Mouse (Mus musculus): ENCODE data around the gene Rnft1.

The Rnft1 gene

DNA sequence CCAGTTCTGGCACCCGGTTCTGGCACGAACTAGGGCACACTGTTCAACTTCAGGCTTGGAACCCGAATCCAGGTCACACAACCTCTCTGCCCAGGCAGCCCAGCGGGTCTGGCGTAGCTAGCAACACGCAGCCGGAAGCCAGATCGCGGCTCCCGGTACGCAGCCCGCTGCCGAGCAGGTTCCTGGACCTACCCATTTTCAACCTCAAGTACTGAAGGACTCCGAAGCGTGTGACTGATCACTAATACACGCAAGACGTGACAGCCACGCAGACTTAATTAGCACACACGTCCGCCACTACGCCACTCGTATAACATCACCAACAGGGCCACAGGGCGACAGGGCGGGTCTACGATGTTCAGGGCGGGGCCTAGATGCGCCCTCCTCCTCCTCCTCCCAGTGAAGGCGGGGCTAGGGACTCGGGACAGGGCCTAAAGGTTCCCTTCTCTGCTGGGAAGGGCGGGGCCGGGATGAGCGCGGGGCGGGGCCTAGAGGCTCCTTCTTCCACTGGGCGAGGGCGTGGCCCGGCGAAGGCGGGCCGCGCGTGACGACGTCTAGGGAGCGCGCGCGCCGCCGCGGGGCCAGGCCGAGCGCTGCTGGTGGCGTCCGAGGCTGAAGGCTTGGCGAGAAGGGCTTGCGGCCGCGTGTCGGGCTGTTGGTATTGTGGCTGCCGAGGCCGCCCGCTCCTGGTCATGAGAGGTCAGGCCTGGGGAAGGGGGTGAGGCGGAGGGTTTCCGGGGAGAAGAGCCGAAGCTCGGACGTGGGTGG, at the start of gene Rnft1:
TSS of gene Rnft1 (plus strand) at position 557 of the 768 bp plus-strand sequence.
- peak; percentile 96 for DNase-seq (ENCODE audit: low read depth, low spot score)

DNA sequence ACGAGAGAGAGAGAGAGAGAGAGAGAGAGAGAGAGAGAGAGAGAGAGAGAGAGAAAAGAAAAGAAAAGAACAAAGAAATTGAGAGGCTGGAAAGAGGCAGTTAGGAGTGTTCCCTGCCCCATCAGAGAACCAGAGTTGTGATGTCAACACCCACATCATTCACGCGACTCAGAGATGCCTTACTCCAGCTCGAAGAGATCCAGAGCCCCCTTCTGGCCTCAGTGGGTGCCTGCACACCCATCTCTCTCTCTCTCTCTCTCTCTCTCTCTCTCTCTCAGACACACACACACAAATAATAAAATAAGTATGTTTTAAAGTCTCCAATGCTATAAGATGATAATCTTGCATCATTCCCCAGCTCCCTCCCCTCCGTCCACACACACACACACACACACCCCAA, 47.6 kb upstream of the Rnft1 start:
- no peak for DNase-seq (ENCODE audit: low read depth, low spot score)

DNA sequence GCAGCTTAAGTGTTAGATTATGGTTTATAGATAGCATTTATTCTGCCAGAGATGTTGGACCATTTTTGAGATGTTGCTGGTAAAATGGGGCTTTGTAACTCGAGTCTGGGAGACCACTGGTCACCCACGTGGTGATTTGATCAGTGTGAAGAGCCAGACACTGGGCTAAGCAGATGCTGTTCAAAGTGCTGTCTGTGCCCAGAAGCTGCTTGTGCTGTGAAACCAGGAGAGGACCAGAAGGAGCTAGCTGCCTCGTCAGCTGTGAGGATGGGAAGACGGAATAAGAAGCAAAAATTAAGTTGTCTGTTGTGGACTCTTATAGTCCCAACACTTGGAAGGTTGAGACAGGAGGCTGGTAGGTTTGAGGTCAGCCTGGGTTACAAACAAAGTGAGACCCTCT, 46.2 kb upstream of the Rnft1 start:
- DNase-seq (ENCODE audit: low read depth, low spot score), result no peak

DNA sequence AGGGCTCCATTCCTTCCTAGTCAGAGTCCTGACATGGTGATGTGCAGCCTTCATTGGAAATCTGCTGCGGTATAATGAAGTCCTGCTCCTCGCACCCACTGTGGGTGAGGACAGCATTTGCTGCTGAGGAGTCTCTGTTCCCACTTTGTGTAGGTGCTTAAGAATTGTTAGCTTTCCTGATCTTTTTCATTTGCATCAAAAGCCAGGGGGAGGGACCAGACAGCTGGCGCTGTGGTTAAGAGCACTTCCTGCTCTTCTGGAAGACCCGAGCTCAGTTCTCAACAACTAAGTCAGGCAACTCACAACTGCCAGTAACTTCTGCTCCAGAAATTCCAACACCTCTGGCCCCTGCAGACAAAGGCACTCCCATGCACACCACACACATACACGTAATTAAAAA, 43.7 kb upstream of the Rnft1 start:
- no peak for DNase-seq (ENCODE audit: low read depth, low spot score)

DNA sequence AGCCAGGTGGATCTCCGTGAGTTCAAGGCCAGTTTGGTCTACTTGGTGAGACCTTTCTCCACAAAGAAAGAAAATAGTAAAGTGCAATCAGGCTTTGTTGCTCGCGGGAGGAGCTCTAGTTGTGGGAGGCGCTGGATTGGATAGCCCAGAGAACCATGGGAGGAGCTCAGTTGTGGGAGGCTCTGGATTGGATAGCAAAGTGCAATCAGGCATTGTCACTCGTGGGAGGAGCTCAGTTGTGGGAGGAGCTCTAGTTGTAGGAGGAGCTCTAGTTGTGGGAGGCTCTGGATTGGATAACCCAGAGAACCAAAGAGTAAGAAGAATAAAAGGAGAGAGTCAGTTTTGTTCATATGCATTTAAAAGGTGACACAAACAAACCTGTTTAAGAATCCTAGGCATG, 30.5 kb upstream of the Rnft1 start:
- DNase-seq (ENCODE audit: low read depth, low spot score), result no peak

DNA sequence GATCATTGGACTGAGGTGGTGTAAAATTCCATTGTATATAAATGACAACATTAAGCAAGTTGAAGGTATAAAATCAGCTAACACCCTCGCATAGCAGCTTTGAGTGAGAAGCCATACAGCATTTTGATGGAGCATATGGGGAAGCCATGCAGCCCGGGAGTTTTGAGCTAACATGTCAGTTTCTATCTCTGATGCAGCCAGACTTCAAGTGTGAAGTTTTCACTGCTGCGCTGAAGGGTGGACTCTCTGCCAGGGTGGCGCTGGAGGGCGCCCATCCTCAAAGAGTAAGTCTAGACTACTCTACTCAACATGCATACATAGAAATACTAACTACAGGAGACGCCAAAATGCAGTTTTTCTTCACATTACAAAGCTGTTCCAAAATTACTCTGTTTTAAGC, 26.9 kb upstream of the Rnft1 start:
- no peak for DNase-seq (ENCODE audit: low read depth, low spot score)

DNA sequence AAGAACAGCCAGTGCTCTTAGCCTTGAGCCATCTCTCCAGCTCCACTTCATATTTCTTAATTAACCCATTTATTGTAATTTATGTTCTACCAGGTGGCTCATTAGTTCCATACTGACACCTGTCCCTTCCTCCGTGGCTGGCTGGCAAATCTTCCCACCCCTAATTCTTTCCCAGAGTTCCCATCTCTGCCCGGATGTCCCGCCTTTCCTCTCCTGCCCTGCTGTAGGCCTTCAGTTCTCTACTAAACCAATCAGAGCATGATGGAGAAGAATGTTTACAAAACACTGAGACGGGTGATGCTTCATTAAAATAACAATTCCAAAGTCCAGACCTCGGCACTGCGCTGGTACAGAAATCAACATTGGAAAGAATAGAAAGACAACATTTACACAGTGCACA, 25.6 kb upstream of the Rnft1 start:
- no peak for DNase-seq (ENCODE audit: low read depth, low spot score)

DNA sequence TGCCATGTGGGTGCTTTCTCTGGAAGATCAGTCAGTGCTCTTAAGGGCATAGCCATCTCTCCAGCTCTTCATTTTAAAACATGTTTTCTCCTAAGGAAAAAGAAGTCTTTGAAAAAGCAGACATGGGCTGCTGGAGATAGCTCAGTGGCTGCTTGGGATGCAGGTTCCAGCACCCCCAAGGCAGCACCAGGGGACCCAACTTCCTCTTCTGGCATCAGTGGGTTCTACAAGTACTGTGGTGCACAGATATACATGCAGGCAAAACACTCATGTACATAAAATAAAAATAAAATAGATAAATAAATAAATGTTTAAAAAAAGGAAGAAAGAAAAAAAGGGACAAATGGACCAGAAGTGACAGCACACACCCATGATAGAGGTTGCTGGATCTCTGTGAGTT, 21.9 kb upstream of the Rnft1 start:
- DNase-seq (ENCODE audit: low read depth, low spot score), result no peak

DNA sequence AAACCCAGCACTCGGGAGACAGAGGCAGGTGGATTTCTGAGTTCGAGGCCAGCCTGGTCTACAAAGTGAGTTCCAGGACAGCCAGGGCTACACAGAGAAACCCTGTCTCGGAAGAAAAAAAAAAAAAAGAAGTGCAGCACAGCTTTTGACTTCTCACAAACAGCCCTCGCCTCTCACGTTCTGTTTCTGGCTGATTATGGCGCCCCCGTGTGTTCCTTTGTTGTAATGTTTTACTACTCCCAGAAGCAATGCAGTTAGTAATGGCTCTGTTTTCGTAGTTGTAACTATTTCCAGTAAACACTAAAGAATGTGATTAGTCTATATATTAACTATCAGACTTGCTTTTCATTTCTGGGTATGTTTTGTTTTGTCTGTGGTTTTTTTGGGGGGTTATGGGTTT, 20.2 kb upstream of the Rnft1 start:
- peak; percentile 44 for DNase-seq (ENCODE audit: low read depth, low spot score)

DNA sequence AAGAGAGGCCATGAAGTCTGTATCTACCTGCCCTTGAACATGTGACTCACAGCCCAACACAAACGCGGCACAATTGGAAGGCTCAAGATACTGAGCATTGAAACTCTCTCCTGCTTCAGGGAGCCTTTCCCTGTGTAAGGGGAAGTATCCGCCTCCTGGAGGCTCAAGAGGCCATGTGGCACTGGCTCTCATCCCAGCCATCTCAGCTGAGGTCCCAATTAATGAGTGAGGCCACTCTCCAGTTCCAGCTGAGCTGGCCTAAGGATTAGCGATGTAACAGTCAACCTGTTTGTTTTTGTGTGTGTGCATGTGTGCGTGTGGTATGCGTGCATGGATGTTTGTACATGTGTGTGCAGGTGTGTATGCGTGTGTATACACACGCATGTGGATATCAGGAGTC, 16.1 kb upstream of the Rnft1 start:
- no peak for DNase-seq (ENCODE audit: low read depth, low spot score)

DNA sequence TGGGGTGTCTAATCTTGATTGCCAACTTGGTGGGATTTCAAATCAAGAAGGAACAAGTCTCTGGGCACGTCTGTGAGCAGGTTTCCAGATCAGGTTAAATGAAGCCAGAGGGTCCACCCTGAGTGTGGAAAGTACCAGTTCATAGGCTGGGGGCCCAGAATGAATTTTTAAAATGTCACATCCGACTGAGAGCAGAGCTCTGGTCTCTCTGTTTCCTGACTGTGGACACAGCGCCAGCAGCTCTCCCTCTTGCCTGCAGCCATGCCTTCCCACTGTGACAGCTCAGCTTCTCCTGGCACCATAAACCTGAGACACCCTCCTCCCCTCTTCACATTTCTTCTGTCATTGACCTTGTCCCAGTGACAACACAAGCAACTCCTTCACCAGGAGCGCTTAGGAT, 15.5 kb upstream of the Rnft1 start:
- no peak for DNase-seq (ENCODE audit: low read depth, low spot score)

DNA sequence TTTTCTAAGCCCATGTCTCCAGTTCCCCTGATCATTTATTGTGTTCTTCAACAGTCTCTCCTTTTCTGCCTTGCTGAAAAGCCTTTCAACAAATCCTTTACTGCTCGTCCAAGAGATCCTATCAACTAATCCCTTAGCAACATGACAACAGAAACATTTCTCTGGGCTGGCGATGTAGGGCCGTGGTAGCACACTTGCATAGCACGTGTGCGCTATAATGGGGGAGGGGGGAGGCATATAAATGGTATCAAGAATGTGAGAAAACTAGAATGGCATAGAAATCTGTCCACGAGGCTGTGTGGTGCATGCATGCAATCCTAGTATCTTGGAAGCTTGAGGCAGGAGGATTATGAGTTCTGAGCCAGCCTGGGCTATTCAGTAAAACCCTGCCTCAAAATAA, 12.7 kb upstream of the Rnft1 start:
- no peak for DNase-seq (ENCODE audit: low read depth, low spot score)

DNA sequence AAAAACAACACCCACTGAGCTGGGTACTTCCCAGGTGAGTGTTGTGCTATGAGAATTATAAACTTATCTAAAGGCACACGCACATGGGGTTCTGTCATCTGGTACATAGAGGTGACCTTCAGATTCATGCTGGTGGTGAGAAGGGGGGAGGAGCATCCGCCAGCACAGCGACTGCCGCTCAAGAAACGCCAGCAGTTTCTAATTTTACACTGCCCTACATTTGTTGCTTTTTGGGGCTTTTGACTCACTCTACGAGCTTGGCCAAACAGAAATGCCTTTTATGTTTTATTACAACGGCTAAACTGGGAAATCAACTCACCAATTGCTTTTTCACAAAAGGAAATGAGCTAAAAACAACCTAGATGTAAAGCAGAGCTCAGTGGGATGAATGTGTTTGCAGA, 11.7 kb upstream of the Rnft1 start:
- peak; percentile 77 for DNase-seq (ENCODE audit: low read depth, low spot score)

DNA sequence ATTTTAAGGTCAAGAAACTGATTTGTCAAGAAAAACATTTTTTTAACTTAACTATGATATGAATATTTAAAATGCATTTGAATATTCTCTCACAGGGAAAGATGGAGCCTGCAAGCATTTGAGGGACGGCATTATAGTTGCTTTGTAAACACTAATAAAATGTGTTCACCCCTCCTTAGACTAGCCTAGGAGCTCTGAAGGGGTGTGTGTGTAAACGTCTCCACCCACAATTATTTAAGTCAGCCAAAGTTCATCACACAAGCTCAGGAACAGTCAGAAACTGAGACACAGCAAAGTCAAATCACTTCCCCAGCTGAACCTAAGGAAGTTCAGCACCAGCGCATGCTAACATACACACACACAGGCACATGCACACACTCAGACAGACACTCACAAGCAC, 10.9 kb upstream of the Rnft1 start:
- no peak for DNase-seq (ENCODE audit: low read depth, low spot score)

DNA sequence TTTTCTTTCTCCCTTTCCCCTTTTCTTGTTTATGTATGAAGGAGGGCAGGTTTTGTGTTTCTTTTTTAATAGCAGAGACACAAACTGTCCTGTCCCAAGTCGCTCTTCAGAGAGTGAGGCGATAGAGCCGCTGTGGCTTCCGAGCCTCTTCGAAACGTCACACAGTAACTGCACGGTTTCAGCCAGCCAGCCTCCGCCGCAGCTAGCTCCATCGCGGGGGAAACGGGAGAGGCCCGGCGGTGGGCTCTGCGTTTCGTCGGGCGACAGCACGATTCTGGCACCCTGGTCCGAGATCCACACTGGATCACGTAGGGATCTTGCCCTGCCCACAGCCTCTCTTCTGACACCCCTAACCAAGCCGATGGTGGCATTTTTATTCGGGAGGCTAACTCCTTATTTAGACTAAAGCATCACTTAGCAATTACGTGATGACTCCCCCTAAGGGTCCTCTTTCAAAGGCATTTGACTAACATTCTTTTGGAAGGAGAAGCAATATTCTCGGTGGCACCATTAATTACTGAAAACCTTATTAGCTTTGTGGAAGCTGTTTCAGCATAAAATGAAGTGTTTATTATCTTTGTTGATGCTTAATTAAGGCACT, 553 bp downstream of the Rnft1 start:
- DNase-seq (ENCODE audit: low read depth, low spot score), result no peak

DNA sequence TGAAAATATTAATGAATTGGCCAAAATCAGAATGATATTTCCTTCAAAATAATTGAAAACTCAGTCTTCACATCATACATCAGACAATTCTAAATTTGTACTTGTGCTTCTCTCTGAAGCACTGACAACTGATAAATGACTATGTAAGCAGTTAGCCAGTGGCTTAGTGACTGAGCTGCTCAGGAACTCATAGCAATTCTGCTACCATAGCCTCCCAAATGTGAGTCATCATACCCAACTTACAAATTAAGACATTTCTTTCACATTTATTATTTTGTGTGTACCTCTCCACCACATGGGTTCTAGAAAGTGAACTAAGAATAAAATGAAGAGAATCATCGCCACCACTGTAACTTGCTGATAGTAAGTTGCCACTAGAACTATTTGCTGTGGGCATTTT, 6.3 kb downstream of the Rnft1 start:
- DNase-seq (ENCODE audit: low read depth, low spot score), result no peak

DNA sequence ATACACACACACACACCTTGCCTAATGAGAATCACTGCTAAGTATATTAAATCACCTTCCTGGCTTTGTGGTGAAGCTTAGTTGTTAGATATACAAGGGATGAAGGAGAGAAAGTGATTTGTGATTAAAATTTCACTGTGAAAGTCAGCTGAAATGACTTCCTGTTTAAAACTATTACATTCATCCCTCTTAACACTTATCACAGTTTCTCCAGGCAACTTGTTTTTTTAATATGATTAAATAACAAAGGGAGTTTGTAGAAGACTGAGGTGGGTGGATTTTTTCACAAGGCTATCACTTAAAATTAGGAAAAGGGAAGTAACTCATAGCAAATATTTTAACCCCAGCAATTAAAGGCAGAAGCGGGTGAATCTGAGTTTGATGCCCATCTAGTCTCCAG, 12.9 kb downstream of the Rnft1 start:
- DNase-seq (ENCODE audit: low read depth, low spot score), result no peak

DNA sequence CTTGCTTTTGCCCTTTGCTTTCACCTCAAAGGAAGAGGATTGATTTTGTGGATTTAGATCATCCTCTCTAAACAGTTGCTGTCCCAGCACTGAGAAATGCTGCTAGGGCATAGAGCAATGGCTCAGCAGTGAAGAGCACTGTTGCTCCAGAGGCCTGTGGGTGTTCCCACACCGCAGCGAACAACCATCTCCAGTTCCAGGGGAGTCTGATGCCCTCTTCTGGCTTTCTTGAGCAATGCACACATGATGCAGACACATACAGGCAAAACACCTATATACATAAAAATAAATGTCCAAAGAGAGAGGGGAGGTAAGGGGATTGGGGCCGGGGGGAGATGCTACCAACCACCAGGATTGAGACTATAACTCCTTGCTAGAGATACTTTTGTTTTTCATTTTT, 13.5 kb downstream of the Rnft1 start:
- no peak for DNase-seq (ENCODE audit: low read depth, low spot score)

DNA sequence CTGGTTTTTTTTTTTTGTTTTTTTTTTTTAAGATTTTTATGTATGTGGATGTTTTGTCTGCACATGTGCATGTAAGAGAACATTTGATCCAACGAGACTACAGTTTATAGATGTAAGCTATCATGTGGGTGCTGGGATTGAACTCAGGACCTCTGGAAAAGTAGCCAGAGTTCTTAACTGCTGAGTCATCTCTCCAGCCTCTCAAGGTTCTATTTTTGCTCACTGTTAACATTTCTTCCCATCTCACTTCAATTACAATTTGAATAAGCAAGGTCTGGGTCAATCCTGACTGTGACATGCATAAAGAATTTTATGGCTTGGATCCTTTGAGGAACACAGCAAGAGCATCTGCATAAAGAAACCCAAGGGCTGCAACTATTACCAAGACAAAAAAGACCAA, 16.3 kb downstream of the Rnft1 start:
- DNase-seq (ENCODE audit: low read depth, low spot score), result no peak

DNA sequence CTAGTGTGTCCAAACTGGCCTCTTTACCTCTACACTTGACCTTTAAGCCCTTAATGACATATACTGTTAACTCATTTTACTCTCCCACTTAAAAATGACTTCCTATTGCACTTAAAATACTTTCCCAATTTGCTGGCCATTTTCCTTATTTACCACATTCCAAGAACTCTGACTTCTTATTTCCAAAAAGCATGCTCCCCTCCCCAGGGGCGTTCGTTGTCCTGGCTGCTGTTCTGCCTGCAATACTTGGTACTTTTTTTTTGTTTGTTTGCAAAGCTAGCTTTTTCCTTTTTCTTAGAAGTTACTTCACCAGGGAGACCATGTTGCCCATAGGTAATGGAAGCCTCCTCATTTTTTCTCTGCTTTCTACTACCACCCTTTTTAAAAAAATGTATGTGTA, 18.7 kb downstream of the Rnft1 start:
- DNase-seq (ENCODE audit: low read depth, low spot score), result no peak

DNA sequence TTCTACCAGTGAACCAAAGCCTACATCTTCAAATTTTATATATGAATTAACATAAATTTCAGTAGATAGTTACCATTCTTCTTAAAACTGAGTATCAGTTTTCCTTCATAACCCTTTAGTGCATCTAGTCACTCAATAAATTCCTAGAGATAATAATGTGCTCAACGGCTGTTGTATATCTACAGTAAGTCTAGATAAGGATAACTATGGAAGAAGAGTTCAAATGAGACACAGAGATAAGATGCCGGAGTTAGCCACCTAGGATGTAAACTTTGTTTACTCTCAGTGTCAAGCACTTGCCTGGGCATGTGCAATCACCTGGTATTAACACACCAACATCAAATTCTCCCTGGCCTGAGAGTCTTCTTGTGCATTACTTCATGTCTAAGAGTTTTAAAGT, 22.9 kb downstream of the Rnft1 start:
- no peak for DNase-seq (ENCODE audit: low read depth, low spot score)

DNA sequence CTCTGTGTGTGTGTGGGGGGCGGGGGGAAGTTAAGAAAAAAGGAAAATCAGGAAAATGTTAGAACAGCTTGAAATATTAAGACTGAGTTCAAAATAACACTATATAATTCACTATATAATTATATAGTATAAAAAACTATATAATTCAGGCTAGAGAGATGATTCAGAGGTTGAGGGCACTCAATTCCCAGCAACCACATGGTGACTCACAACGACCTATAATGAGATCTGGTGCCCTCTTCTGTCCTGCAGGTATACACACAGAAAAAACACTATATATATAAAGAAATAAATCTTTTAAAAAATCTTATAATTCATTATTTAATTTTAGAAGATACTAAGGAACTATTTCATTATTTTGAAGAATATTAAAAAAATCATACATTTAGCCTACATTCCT, 23.5 kb downstream of the Rnft1 start:
- no peak for DNase-seq (ENCODE audit: low read depth, low spot score)

DNA sequence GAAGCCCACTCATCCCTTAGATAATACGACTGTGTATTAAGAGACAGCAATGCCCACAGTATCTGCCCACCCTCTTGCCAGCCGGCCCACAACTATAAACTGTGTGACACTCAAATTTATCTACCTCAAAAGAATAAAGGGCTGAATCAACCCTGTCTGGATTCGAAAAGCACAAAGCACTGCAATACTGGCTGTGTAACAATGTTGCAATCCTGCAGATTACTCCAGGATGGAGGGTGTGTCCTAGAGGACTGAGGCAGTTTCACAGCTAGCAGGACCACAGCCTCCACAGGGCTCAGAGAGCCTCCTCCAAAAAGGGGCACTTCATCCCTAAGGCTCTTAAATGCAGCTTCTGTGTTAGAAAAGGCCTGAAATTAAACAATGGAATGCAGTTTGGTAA, 32.2 kb downstream of the Rnft1 start:
- DNase-seq (ENCODE audit: low read depth, low spot score), result no peak

DNA sequence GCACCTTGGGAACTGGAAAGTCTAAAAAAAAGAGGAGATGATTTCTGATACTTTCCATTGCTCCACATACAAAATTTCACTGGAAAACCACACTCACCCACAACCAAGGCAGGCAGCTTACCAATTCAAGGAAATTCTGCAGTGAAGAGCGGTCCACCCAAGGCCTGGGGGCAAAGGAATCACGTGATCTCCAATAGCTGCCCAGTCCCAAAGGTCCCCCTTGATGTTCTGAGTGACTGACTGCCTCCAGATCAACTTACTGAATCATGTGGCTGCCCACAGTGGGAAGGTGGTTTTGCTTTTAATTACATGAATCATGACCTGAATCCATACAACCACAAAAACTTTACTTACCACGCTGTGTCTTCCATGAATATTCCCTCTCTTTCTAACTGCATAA, 32.8 kb downstream of the Rnft1 start:
- no peak for DNase-seq (ENCODE audit: low read depth, low spot score)
